Mouse (Mus musculus) limb, embryonic 14.5 days (tissue): ENCODE results near the gene Ccdc60. TPM values are rescaled to one million over a fixed set of nuclear protein-coding genes. Genes with fewer than 3 reads are reported as not detected.
A peak's percentile ranks its signal among the peaks of the same experiment; 100 is the strongest.

Source experiments
- ATAC-seq: fragments of 200-750 bp; cut with Nextera tagmentation; 2 replicates; pipeline ENCODE4 v1.8.0; 2017; ENCODE audit warnings: low read depth, moderate number of reproducible peaks, moderate TSS enrichment; ENCODE audit not compliant: low FRiP score
- DNase-seq: peaks from one replicate; pipeline ENCODE4 v3.0.0-alpha.2; 2015; ENCODE audit warnings: low spot score
- H3K27ac ChIP-seq: fragments of 300-500 bp; sonication (generic); replicated peaks from 2 replicates; pipeline ENCODE4 v1.5.1; 2014; ENCODE audit warnings: low read depth, mild to moderate bottlenecking, low read length, moderate library complexity, mixed read lengths
- H3K27me3 ChIP-seq: fragments of 300-500 bp; sonication (generic); 2 replicates; pipeline ENCODE4 v1.6.1; 2014; ENCODE audit warnings: low read length, mixed read lengths; ENCODE audit not compliant: control insufficient read depth, insufficient read depth
- H3K36me3 ChIP-seq: fragments of 300-500 bp; sonication (generic); 2 replicates; pipeline ENCODE4 v1.6.1; 2014; ENCODE audit warnings: mild to moderate bottlenecking, low read length, moderate library complexity, mixed read lengths; ENCODE audit not compliant: control insufficient read depth, insufficient read depth
- H3K4me1 ChIP-seq: fragments of 300-500 bp; sonication (generic); 2 replicates; pipeline ENCODE4 v1.6.1; 2014; ENCODE audit warnings: antibody characterized with exemption, low read length, mixed read lengths; ENCODE audit not compliant: control insufficient read depth, insufficient read depth
- H3K4me2 ChIP-seq: fragments of 300-500 bp; sonication (generic); replicated peaks from 2 replicates; pipeline ENCODE4 v1.6.1; 2014; ENCODE audit warnings: low read depth, mild to moderate bottlenecking, low read length, moderate library complexity; ENCODE audit not compliant: severe bottlenecking
- H3K4me3 ChIP-seq: fragments of 300-500 bp; sonication (generic); replicated peaks from 2 replicates; pipeline ENCODE4 v1.5.1; 2014; ENCODE audit warnings: low read length
- H3K9ac ChIP-seq: fragments of 300-500 bp; sonication (generic); 2 replicates; pipeline ENCODE4 v1.6.1; 2014; ENCODE audit warnings: mild to moderate bottlenecking, low read depth, low read length, moderate library complexity; ENCODE audit not compliant: severe bottlenecking
- H3K9me3 ChIP-seq: fragments of 300-500 bp; sonication (generic); 2 replicates; pipeline ENCODE4 v1.6.1; 2016; ENCODE audit warnings: low read length; ENCODE audit not compliant: control insufficient read depth
- POLR2A ChIP-seq: fragments of 200-500 bp; IDR thresholded peaks from 2 replicates; pipeline ENCODE4 v1.8.0; 2012; ENCODE audit warnings: inconsistent platforms, mild to moderate bottlenecking, moderate library complexity, borderline replicate concordance; ENCODE audit not compliant: insufficient read depth, insufficient read length; ENCODE audit errors: extremely low read depth
- WGBS: fragments of 180-500 bp; shearing (Covaris S2); extraction: QIAGEN DNeasy Blood & Tissue Kit; methylation state at CpG from one replicate; pipeline ENCODE4 v1.1.7; 2014; 5-methylcytosine and 5-hydroxymethylcytosine counted together
- polyA plus RNA-seq, 2 experiments: library from polyadenylated mRNA; depleted of rRNA in 1 of 2; stranded (reverse) in 1 of 2; unstranded in 1 of 2; fragments of >200 nt; fragmentation: Nextera tagmentation in 1 of 2; extraction: Ambion mirVana in 1 of 2; gene quantifications; 2 replicates each; pipeline versions ENCODE4 v1.2.1 to v1.2.3; 2012 to 2014

Ccdc60 gene
- polyA plus RNA-seq, 2 experiments = 0.80 to 1.4 TPM

DNA sequence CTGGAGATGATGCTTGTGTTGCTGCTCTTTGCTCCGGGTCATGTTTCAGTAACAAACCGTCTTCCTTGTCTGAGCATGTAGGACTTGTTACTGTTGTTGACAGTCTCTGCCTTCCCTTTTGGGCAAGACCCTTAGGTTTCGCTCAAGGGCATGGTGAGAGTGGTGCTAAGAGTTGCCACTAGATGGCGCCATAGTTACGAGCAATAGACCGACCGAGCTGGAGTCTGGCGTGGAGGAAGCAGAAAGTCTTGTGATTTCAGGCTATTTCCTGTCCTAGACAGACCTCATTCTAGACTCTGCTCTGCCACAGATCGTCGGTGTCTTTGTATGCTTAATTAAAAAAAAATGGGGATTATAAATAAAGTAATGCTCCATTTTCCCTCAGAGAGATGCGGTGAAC, 165.4 kb downstream of the Ccdc60 start:
- no peaks in the 10 kb centered on the region for H3K36me3 ChIP-seq
- ATAC-seq (peak; percentile 47), DNase-seq (peak; percentile 88)
- no peak overlapping the region for H3K9ac ChIP-seq
- H3K4me1 ChIP-seq = no peaks in the 10 kb centered on the region
- no peaks in the 10 kb centered on the region for H3K9me3 ChIP-seq
- H3K4me3 ChIP-seq = no peak overlapping the region
- H3K27ac ChIP-seq = no peak overlapping the region
- no peak overlapping the region for H3K4me2 ChIP-seq
- 11% methylated on average over 11 of the region's 11 CpGs for WGBS
- no peak for TF ChIP-seq POLR2A
- no peaks in the 10 kb centered on the region for H3K27me3 ChIP-seq

- TF ChIP-seq POLR2A = no peak
- no peaks in the 10 kb centered on the region for H3K36me3 ChIP-seq
- H3K9me3 ChIP-seq = no peaks in the 10 kb centered on the region
- WGBS = 43% methylated on average over 9 of the region's 9 CpGs
- H3K4me3 ChIP-seq = no peak overlapping the region
- ATAC-seq (no peak), DNase-seq (peak; percentile 20)
- no peaks in the 10 kb centered on the region for H3K4me1 ChIP-seq
- H3K9ac ChIP-seq = no peak overlapping the region
- H3K27ac ChIP-seq = no peak overlapping the region
- no peaks in the 10 kb centered on the region for H3K27me3 ChIP-seq
- no peak overlapping the region for H3K4me2 ChIP-seq
These were observed 172.2 kb downstream of the Ccdc60 start for GRCm38 (mm10) chr5:116116567-116116966.

GRCm38 (mm10) chr5:116116110-116116509, 172.7 kb downstream of the Ccdc60 start:
- H3K36me3 ChIP-seq = no peaks in the 10 kb centered on the region
- no peak overlapping the region for H3K9ac ChIP-seq
- H3K27ac ChIP-seq = no peak overlapping the region
- H3K4me2 ChIP-seq = no peak overlapping the region
- H3K4me1 ChIP-seq = no peaks in the 10 kb centered on the region
- ATAC-seq (no peak), DNase-seq (no peak)
- WGBS = 49% methylated on average over 4 of the region's 4 CpGs
- H3K9me3 ChIP-seq = no peaks in the 10 kb centered on the region
- H3K4me3 ChIP-seq = no peak overlapping the region
- H3K27me3 ChIP-seq = no peaks in the 10 kb centered on the region
- no peak for TF ChIP-seq POLR2A

DNA sequence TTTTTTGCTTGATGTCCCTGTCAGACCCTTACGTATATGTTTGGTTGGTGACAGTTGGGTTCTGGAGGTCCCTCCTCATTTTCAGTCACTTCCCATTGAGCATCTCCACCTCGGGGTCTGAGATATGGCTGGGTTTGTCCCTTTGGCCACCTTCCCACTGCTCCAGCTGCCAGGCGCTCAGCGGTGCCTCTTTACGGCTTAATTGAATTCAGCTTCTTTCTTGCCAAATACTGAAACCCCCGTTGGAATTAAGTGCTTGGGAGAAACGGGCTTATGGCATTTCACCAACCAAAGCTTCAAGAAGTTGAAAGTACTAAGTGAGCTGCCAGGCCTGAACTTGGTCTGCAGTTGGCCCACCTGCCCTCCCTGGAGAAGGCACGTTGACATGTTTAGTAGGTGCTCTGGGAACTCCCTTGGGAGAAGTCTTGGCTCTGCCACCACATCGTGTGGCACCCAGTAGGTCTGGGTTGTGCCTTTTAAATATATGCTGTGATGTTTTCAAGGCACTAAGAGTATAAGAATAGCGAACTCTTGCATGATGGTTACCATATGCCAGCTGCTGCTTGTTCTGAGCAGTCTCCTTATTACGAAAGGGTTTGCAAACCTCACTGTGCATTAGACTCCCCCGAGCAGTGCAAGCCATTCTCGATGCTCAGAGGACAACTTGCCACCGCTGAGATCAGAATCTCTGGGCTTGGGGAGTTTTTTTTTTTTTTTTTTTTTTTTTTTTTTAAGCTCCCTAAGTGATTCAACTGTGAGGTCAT, 173.5 kb downstream of the Ccdc60 start:
- H3K27ac ChIP-seq = no peak overlapping the region
- no peak overlapping the region for H3K4me2 ChIP-seq
- no peaks in the 10 kb centered on the region for H3K4me1 ChIP-seq
- DNase-seq = peak; percentile 20
- 50% methylated on average over 14 of the region's 14 CpGs for WGBS
- ATAC-seq = no peak
- H3K27me3 ChIP-seq = no peaks in the 10 kb centered on the region
- TF ChIP-seq POLR2A = no peak
- no peaks in the 10 kb centered on the region for H3K36me3 ChIP-seq
- H3K9me3 ChIP-seq = no peaks in the 10 kb centered on the region
- H3K9ac ChIP-seq = no peak overlapping the region
- no peak overlapping the region for H3K4me3 ChIP-seq

GRCm38 (mm10) chr5:116108651-116109050, 180.1 kb downstream of the Ccdc60 start:
- no peaks in the 10 kb centered on the region for H3K9me3 ChIP-seq
- no peaks in the 10 kb centered on the region for H3K4me1 ChIP-seq
- no peak overlapping the region for H3K27ac ChIP-seq
- no peak for TF ChIP-seq POLR2A
- 90% methylated on average over 10 of the region's 10 CpGs for WGBS
- ATAC-seq (no peak), DNase-seq (no peak)
- H3K4me3 ChIP-seq = no peak overlapping the region
- H3K27me3 ChIP-seq = no peaks in the 10 kb centered on the region
- H3K9ac ChIP-seq = no peak overlapping the region
- no peak overlapping the region for H3K4me2 ChIP-seq
- H3K36me3 ChIP-seq = no peaks in the 10 kb centered on the region
